Mouse (Mus musculus) bone marrow, adult 2 months (tissue): ENCODE data around the gene Oca2. TPM values are rescaled to one million over a fixed set of nuclear protein-coding genes. Genes with fewer than 3 reads are reported as not detected.

ENCODE experiments used
- H3K27ac ChIP-seq: fragments of 200-500 bp; 2 replicates; pipeline ENCODE4 v1.5.1; 2012; ENCODE audit warnings: low read depth, mild to moderate bottlenecking, control low read depth, inconsistent platforms, low read length; ENCODE audit not compliant: control insufficient read depth, poor library complexity, insufficient read depth
- H3K4me1 ChIP-seq: fragments of 200-500 bp; 2 replicates; pipeline ENCODE4 v1.6.1; 2011; ENCODE audit warnings: low read length; ENCODE audit not compliant: control insufficient read depth, insufficient read depth
- H3K4me3 ChIP-seq: fragments of 200-500 bp; replicated peaks from 2 replicates; pipeline ENCODE3; 2011; ENCODE audit warnings: mild to moderate bottlenecking, low read depth, low read length, control low read depth; ENCODE audit not compliant: control insufficient read depth
- CTCF ChIP-seq: fragments of 200-500 bp; IDR thresholded peaks from 2 replicates; pipeline ENCODE4 v1.5.1; 2011; ENCODE audit warnings: low read length, control low read depth; ENCODE audit not compliant: control insufficient read depth, insufficient read depth
- POLR2A ChIP-seq: fragments of 200-500 bp; IDR thresholded peaks from 2 replicates; pipeline ENCODE4 v1.6.1; 2011; ENCODE audit warnings: low read depth, mild to moderate bottlenecking, control low read depth, low read length, borderline replicate concordance; ENCODE audit not compliant: control insufficient read depth
- WGBS: fragments of 180-500 bp; shearing (Covaris S2); methylation state at CpG from one replicate; pipeline ENCODE4 v1.1.7; 2018; 5-methylcytosine and 5-hydroxymethylcytosine counted together
- polyA plus RNA-seq: library from polyadenylated mRNA; stranded (reverse); fragments of >200 nt; gene quantifications from 2 replicates; pipeline ENCODE4 v1.2.4, GENCODE M21; 2011; ENCODE audit warnings: low replicate concordance; ENCODE audit not compliant: missing spikeins, insufficient read depth, insufficient read length

Gene Oca2
- polyA plus RNA-seq, 1 experiment = not detected

DNA sequence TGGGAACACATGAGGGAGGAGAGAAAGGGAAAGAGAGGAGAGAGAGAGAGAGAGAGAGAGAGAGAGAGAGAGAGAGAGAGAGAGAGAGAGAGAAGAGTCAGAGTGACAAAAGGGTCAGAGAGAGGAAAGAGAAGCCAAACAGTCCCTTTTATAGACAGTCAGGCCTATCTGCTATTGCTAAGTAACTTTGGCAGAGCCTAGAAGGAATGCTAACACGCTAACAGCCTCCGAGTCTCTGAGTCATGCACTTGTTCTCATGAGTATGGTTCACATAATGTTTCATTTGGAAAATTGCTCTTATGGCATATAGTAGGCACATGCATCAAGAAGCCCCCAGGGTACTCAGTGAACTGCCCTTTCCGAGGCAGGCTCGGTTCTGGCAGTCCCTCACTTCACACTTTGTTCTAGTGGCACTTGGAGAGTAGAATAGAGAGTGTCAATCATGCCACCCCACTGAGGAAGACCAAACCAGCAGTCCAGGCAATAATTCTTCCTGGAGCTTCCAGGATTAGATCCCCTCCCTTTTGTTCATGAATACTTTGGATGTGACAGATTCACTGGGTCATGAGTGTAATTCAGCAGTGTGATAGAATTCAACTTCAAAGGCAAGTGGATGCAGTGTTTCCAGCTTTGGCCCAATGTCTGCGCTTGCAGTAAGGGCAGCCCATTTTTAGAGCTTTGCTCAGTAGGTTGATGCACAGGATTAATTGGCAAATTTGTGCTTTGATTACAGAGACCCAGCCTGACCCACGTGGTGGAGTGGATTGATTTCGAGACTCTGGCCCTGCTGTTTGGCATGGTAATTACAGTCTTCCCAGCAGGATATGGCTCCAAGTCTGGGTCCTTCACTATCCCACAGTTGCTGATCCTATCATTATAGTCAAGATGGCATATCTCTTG, 76.3 kb downstream of the Oca2 start:
- no peaks in the 10 kb centered on the region for H3K4me1 ChIP-seq

DNA sequence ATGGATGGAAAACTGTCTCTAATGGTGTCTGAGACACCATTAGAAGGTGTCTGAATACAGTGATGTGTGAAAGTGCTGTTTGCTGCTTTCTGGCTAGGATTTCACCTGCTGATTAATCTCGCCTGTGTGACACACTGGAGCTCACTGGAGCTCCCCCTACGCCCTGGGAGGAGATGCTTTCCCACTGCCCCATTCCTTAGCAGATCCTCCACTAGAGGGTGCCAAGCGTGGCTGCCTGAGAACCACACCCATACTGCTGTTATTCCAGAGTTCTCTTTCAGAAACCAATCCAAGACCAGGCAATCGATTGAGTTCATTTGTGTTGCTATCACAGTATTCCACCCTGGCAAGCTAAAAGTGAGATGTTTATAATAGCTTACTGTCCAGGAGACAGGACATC, 88.2 kb downstream of the Oca2 start:
- 54% methylated on average over 4 of the region's 4 CpGs for WGBS
- H3K4me1 ChIP-seq = no peaks in the 10 kb centered on the region; the same call in 1 of the 2 replicates
- no peak overlapping the region for H3K27ac ChIP-seq
- H3K4me3 ChIP-seq = no peak overlapping the region
- TF ChIP-seq CTCF (no peak), POLR2A (no peak)

More for the DNA sequence above, 76.3 kb downstream of the Oca2 start:
- Histone ChIP-seq H3K4me3 (no peak overlapping the region), H3K27ac (no peak overlapping the region)
- no peak for TF ChIP-seq CTCF
- no peak for TF ChIP-seq POLR2A
- WGBS = 62% methylated on average over 7 of the region's 7 CpGs

DNA sequence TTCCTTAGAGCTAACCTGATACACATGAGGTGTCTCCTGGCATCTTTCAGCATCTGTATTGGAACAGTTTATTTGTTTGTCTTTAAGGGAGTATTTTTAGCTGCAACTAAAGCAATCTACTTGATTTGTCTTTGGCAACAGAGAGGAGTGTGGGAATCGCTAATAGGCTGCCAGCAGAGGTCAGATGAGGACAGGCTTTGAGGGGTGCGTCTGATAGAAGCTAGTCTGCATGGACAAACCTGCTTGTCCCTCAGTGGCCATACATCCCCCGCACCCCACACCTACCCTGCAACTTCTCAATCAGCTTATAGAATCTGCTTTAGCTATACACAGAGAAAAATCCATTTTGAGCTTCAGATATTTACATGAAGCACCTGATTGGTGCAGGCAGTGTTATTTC, 109.0 kb downstream of the Oca2 start:
- TF ChIP-seq POLR2A (no peak), CTCF (no peak)
- WGBS = 57% methylated on average over 3 of the region's 3 CpGs
- Histone ChIP-seq H3K4me1 (no peaks in the 10 kb centered on the region), H3K27ac (no peak overlapping the region), H3K4me3 (no peak overlapping the region)

DNA sequence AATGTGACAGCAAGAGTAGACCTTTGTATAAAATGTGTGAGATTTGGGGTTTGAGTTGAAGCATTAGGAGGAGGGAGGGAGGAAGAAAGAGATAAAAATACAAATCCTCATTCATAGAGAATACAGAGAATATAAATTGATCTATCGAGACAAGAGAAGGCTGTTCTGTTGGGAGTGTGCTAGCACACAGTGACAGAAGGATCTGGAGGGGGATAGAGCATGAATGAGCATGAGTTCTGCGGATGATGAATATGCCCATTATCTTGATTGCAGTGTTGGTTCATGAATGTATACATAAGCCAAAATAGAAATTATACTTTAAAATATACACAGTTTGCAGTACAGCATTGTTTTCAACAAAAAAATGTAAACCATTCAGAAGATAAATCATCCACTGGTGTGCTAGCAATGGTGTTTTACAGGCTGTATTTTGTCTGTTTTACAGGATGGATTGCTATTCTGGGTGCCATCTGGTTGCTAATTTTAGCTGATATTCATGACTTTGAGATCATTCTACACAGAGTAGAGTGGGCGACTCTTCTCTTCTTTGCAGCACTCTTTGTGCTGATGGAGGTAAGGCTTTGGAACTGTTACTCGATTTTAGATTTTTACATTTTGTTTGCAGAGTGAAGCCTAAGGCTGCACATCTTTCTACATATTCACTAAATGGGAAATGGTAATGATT, 117.2 kb downstream of the Oca2 start:
- TF ChIP-seq CTCF = no peak
- no peak for TF ChIP-seq POLR2A
- Histone ChIP-seq H3K27ac (no peak overlapping the region), H3K4me1 (no peaks in the 10 kb centered on the region), H3K4me3 (no peak overlapping the region)
- WGBS = 73% methylated on average over 4 of the region's 4 CpGs

DNA sequence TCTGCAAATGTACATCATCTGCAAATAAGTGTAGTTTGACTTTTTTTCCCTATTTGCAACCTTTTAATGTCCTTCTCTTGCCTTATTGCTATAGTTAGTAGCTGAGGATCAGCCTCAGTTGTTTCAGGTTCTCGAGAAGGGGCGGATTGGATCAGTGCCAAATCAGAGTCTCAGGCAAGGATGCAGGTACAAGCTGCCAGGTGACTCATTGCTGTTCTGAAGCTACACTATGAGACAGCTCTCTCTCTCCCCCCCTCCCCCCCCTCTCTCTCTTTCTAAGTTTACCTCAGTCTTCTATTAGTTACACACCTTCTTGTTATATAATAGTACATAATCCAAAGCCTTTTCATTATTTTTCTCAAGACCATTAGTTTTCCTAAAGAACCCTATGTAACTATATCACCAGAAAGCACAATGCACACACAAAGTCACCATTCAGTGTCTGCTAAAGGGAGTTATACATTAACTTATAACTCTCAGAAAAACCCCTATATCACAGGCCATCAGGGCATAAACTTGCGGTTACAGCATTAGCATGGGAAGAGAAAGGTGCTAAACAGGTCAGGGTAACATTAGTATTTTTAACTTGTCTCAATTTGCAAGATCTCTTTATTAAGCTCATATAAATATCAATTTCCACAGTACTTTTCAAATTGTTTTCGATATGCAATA, 142.3 kb downstream of the Oca2 start:
- H3K27ac ChIP-seq = no peak overlapping the region
- TF ChIP-seq CTCF (no peak), POLR2A (no peak)
- no peaks in the 10 kb centered on the region for H3K4me1 ChIP-seq
- WGBS = 72% methylated on average over 4 of the region's 4 CpGs
- H3K4me3 ChIP-seq = no peak overlapping the region

DNA sequence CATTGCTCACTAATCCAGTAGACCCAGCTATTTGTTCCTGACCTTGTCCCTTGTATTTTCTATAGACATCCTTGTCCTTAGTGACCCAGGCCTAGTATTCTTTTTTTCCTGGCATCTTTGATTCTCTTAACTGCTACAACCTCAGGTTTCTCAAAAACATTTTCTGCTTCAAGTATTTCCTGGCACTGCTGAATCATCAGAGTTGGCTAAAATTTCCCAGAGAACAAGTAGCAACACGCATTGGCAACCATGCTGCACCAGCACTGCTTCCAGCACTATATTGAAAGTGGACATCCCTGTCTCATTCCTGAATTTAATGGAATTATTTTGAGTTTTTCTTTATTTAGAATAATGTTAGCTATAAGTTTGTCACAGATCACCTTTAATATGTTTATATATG, 143.1 kb downstream of the Oca2 start:
- H3K4me1 ChIP-seq = no peaks in the 10 kb centered on the region
- no peak overlapping the region for H3K27ac ChIP-seq
- 70% methylated on average over 1 of the region's 1 CpGs for WGBS
- TF ChIP-seq POLR2A (no peak), CTCF (no peak)
- no peak overlapping the region for H3K4me3 ChIP-seq

DNA sequence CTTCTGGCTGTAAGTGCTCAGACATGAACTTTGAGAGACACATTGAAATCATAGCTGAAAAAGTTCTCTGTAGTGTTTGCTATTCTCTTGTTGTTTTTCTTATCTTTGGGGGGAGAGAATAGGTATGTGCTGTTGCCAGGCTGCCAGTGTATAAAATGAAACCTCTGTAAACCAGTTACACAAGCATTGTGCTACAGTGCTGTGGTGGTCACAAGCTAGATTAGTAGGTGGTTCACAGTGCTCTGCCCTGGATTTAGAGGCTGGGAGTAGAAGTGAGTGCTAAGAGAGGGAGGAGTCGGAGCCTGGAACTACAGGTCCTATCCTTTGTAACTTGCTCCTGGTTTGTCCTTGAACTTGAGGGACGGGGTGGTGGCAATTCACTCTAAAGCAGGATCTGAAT, 148.7 kb downstream of the Oca2 start:
- H3K27ac ChIP-seq = no peak overlapping the region
- H3K4me3 ChIP-seq = no peak overlapping the region
- no peaks in the 10 kb centered on the region for H3K4me1 ChIP-seq
- no peak for TF ChIP-seq CTCF
- TF ChIP-seq POLR2A = no peak
- WGBS = 68% methylated on average over 2 of the region's 2 CpGs
